Mouse (Mus musculus) heart, postnatal 0 days (tissue): ENCODE data around the gene Acoxl. TPM values are rescaled to one million over a fixed set of nuclear protein-coding genes. Genes with fewer than 3 reads are reported as not detected.

ENCODE experiments used
- ATAC-seq: fragments of 200-750 bp; cut with Nextera tagmentation; 2 replicates; pipeline ENCODE4 v1.8.0; 2017; ENCODE audit warnings: low read depth, moderate number of reproducible peaks, moderate library complexity; ENCODE audit not compliant: insufficient read depth
- DNase-seq: peaks from one replicate; pipeline ENCODE4 v3.0.0-alpha.2; 2016; ENCODE audit warnings: low spot score
- H3K27ac ChIP-seq: fragments of 300-500 bp; sonication (generic); 2 replicates; pipeline ENCODE4 v1.5.1; 2014; ENCODE audit warnings: low read depth, mild to moderate bottlenecking
- H3K27me3 ChIP-seq: fragments of 300-500 bp; sonication (generic); 2 replicates; pipeline ENCODE4 v1.6.1; 2014; ENCODE audit warnings: low read length, mixed read lengths; ENCODE audit not compliant: control insufficient read depth, insufficient read depth
- H3K36me3 ChIP-seq: fragments of 300-500 bp; sonication (generic); replicated peaks from 2 replicates; pipeline ENCODE4 v1.6.1; 2014; ENCODE audit warnings: low read length, mixed read lengths; ENCODE audit not compliant: control insufficient read depth, insufficient read depth
- H3K4me1 ChIP-seq: fragments of 300-500 bp; sonication (generic); 2 replicates; pipeline ENCODE4 v1.6.1; 2014; ENCODE audit warnings: antibody characterized with exemption; ENCODE audit not compliant: control insufficient read depth, insufficient read depth
- H3K4me2 ChIP-seq: fragments of 300-500 bp; sonication (generic); 2 replicates; pipeline ENCODE4 v1.6.1; 2014; ENCODE audit warnings: low read depth, mild to moderate bottlenecking, low read length, moderate library complexity
- H3K4me3 ChIP-seq: fragments of 300-500 bp; sonication (generic); 2 replicates; pipeline ENCODE4 v1.5.1; 2014; ENCODE audit warnings: low read depth, low read length
- H3K9ac ChIP-seq: fragments of 300-500 bp; sonication (generic); replicated peaks from 2 replicates; pipeline ENCODE4 v1.6.1; 2014; ENCODE audit warnings: low read depth, low read length, mixed read lengths
- H3K9me3 ChIP-seq: fragments of 300-500 bp; sonication (generic); replicated peaks from 2 replicates; pipeline ENCODE4 v1.6.1; 2016; ENCODE audit warnings: low read length; ENCODE audit not compliant: control insufficient read depth
- CTCF ChIP-seq: IDR thresholded peaks from 2 replicates; pipeline ENCODE4 v1.5.1; 2016; ENCODE audit warnings: antibody characterized with exemption, control low read depth, low read depth
- EP300 ChIP-seq: IDR thresholded peaks from 2 replicates; pipeline ENCODE4 v1.6.1; 2016; ENCODE audit warnings: antibody characterized with exemption, low read depth
- WGBS: fragments of 180-500 bp; shearing (Covaris S2); extraction: QIAGEN DNeasy Blood & Tissue Kit; methylation state at CpG from one replicate; pipeline ENCODE4 v1.1.7; 2014; 5-methylcytosine and 5-hydroxymethylcytosine counted together
- polyA plus RNA-seq: library from polyadenylated mRNA; unstranded; fragments of >200 nt; fragmentation: Nextera tagmentation; extraction: Ambion mirVana; gene quantifications from 2 replicates; pipeline ENCODE4 v1.2.1, GENCODE M21; 2015
- total RNA-seq: library from RNA; depleted of rRNA; stranded (reverse); fragments of >200 nt; gene quantifications from 2 replicates; pipeline ENCODE4 v1.2.3, GENCODE M21; 2014; ENCODE audit warnings: low replicate concordance; rRNA removed

The Acoxl gene
- total RNA-seq (not detected in 2 replicates), polyA plus RNA-seq (0.37 TPM in 2 replicates)

DNA sequence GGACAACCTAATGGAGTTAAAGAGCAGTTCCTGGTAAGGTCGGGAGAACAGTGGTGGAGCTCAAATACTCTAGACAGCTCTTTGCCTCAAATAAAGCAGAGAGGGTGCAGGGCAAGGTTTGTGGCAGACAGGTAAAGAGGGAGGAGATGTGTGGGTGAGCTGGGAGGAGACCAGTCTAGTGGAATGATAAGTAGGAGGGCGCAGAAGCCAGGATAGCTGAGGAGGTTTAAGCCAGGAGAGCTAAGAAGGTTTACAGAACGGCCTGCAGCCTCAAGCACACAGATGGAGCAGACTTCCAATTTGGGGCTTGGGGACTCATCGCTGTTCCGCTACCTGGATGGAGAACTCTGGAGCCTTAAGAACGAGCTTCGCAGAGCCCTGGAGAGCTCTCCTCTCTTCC lies at the start of gene Acoxl:
Gene Acoxl (plus strand): TSS at position 301 of the 400 bp plus-strand sequence.
- Histone ChIP-seq H3K9ac (no peak within 1 kb of the TSS), H3K27ac (no peak within 1 kb of the TSS), H3K4me1 (0 out of 2 replicates have a peak, but pooled peaks cover 3% of the 10 kb centered on the region), H3K36me3 (no peaks in the 10 kb centered on the region), H3K9me3 (no peaks in the 10 kb centered on the region), H3K4me2 (no peak within 1 kb of the TSS), H3K27me3 (peaks cover 44% of the 10 kb centered on the region), H3K4me3 (no peak within 1 kb of the TSS)
- 63% methylated on average over 7 of the region's 7 CpGs for WGBS
- TF ChIP-seq CTCF (no peak), EP300 (no peak)
- DNase-seq = no peak
- no peak for ATAC-seq

DNA sequence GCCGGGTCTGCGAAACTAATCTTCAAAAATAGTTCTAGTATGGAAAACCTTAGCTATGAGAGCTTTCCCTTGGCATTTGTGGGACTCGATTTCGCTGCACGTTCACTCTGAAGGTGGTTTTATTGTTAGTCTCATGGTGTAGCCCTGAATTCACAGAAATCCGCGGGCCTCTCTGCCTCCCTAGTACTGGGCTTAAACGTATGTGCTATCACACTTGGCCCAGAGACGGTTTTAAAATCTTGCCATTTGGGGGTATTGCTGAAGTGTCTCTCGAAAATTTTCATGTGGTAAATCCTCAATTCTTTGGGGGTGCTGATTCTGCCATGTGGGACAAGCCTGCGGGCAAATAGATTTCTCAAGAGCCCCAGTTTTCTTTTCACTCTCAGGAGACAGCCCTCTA lies 49.5 kb upstream of the Acoxl start:
- Histone ChIP-seq H3K9ac (peak overlapping the region; percentile 74), H3K4me3 (peak overlapping the region; percentile 80), H3K36me3 (no peaks in the 10 kb centered on the region), H3K27ac (peak overlapping the region; percentile 69), H3K27me3 (no peaks in the 10 kb centered on the region), H3K4me1 (0 out of 2 replicates have a peak, but pooled peaks cover 7% of the 10 kb centered on the region), H3K4me2 (peak overlapping the region; percentile 76), H3K9me3 (no peaks in the 10 kb centered on the region)
- WGBS = 4% methylated on average over 11 of the region's 11 CpGs
- TF ChIP-seq EP300 (no peak), CTCF (no peak)
- peak; percentile 12; the same call in 1 of the 2 replicates for ATAC-seq
- no peak for DNase-seq

DNA sequence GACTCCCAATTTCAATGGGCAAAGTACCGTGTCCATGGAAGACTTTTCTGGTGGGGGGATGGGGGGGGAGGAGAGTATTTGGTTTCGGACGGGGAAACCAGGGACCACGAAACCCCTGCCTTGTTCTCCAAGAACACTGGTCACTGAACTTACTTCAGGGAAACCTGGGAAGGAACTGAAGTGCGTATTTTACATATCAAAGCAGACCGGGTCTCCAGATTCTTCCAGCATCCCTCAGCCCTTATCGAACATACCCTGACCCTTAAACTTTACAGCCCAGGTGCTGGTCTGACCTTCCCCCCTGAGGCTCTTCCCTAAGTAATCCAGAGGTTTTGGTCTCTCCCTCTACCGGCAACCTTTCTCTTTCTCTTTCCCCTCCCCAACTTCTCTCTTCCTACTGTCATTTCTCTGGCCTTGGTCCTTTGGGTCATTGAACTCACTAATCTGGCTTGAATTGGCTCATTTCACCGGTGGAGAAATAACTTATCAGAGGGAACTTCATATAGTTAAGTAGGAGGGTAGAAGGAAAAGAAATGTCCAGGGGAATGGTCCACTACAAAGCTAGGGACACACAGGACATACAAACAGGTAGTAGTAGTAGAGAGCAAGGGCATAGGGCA lies 48.9 kb upstream of the Acoxl start:
- DNase-seq (no peak), ATAC-seq (no peak)
- no peaks in the 10 kb centered on the region for H3K36me3 ChIP-seq
- no peak overlapping the region for H3K27ac ChIP-seq
- H3K27me3 ChIP-seq = no peaks in the 10 kb centered on the region
- 0 out of 2 replicates have a peak overlapping the region, but pooled peaks have one; percentile 74 for H3K9ac ChIP-seq
- H3K4me1 ChIP-seq = 0 out of 2 replicates have a peak, but pooled peaks cover 7% of the 10 kb centered on the region
- peak overlapping the region; percentile 80; the same call in 1 of the 2 replicates for H3K4me3 ChIP-seq
- 33% methylated on average over 9 of the region's 9 CpGs for WGBS
- no peak for TF ChIP-seq EP300
- TF ChIP-seq CTCF = no peak
- peak overlapping the region; percentile 76 for H3K4me2 ChIP-seq
- H3K9me3 ChIP-seq = no peaks in the 10 kb centered on the region

DNA sequence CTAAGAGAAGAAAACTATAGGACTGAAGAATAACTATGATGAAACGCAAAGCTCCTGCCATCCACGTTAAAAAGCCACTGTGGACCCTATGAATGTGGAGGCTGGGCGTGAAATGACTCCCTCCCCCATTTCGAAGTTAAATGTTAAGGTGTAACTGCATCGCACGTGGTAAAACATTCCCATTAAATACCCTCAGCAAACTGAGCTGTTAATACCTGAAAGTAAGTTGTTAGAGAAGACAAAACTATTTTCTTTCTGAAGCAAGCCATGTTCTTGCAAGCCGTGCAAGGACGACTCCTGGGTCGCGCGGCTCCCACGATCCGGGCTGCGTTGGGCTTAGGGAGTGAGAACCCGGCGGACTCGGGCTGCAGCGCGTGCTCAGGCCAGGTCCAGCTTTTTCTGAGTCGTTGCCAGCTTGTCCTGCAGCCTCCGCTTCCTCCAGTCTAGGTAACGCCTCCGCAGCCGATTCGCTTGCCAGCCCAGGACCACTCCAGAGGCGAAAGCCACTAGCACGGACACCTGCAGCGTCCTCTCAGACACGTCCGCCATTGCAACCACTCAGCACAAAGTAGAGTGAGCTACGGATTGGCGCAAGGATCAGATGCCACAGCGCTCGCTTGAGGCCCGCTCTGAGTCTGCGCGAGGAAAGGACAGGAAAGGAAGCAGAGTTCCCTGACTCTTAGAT lies 46.6 kb upstream of the Acoxl start, which contains the start of gene Mtln:
Gene Mtln (minus strand): TSS at position 570 of the 685 bp plus-strand sequence.
- 1% methylated on average over 37 of the region's 37 CpGs for WGBS
- ATAC-seq = peak; percentile 96

DNA sequence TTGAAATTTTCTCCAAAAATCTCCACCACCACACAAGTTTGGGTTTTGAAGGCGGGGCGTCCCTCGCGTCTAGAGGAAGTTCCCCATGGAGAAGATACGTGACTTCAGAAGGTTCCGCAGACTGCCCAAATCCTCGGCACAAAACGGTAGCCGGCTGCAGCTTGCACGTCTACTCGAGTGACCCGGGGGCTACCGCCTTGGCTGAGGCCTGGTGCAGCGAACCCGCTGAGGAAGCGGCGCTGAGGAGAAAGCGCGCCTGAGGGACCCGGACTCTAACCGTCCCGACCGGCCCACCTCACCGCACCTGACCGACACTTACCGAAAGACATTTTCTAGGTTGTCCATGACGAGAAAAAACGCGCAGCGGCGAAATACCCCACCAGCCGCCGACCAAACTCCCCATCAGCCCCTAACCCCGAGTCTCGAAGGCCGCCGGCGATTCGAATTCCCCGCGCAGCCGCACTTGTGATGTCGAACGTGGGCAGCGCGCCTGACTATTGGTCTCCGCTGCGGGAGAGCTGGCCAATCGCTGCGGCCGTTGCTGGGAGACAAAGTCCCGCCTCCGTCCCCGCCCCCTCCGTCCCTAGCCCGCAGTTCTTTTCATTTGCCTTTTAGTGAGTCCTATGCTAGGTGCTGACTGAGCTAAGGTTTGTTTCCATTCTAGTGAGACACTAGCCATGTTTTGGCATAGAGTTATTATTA lies 7.1 kb upstream of the Acoxl start, which contains the start of gene Bub1:
Gene Bub1 (minus strand): TSS at position 465 of the 702 bp plus-strand sequence.
- H3K4me3 ChIP-seq = peak within 1 kb of the TSS; percentile 88
- no peak within 1 kb of the TSS for H3K27ac ChIP-seq
- ATAC-seq (peak; percentile 99), DNase-seq (peak; percentile 92)
- no peak for TF ChIP-seq CTCF
- TF ChIP-seq EP300 = no peak
- peak within 1 kb of the TSS; percentile 41 for H3K9ac ChIP-seq
- peak within 1 kb of the TSS; percentile 97 for H3K4me2 ChIP-seq
- under 1% methylated on average over 56 of the region's 56 CpGs for WGBS
- H3K36me3 ChIP-seq = peaks cover 9% of the 10 kb centered on the region
- H3K9me3 ChIP-seq = no peaks in the 10 kb centered on the region
- H3K27me3 ChIP-seq = no peaks in the 10 kb centered on the region
- H3K4me1 ChIP-seq = 0 out of 2 replicates have a peak, but pooled peaks cover 9% of the 10 kb centered on the region

More for the DNA sequence above, 46.6 kb upstream of the Acoxl start, which contains the start of gene Mtln:
- 0 out of 2 replicates have a peak, but pooled peaks cover 7% of the 10 kb centered on the region for H3K4me1 ChIP-seq
- peak within 1 kb of the TSS; percentile 81 for H3K4me3 ChIP-seq
- peak within 1 kb of the TSS; percentile 80 for H3K9ac ChIP-seq
- H3K4me2 ChIP-seq = peak within 1 kb of the TSS; percentile 88
- peak; percentile 95 for DNase-seq
- H3K9me3 ChIP-seq = no peaks in the 10 kb centered on the region
- peak within 1 kb of the TSS; percentile 92 for H3K27ac ChIP-seq
- H3K27me3 ChIP-seq = no peaks in the 10 kb centered on the region
- TF ChIP-seq CTCF = no peak
- no peak for TF ChIP-seq EP300
- H3K36me3 ChIP-seq = no peaks in the 10 kb centered on the region
